Mouse (Mus musculus) liver, embryonic 14.5 days (tissue): ENCODE measurements at regions not wholly inside any gene's neighbourhood (a gene's known extent, or its start where the extent isn't known, plus 50 kb on each side); places are given as distances from the start of the nearest gene placed in this dataset.

Experiments
- ATAC-seq: fragments of 200-750 bp; cut with Nextera tagmentation; 2 replicates; pipeline ENCODE4 v1.8.0; 2017; ENCODE audit warnings: moderate number of reproducible peaks, mild to moderate bottlenecking, moderate library complexity; ENCODE audit not compliant: insufficient read depth
- DNase-seq, 3 experiments: peaks; one replicate each; pipeline ENCODE4 v3.0.0-alpha.2; 2012 to 2013; ENCODE audit warnings: low read depth in 3 of 3, low spot score in 3 of 3
- H3K27ac ChIP-seq: fragments of 300-500 bp; sonication (generic); 2 replicates; pipeline ENCODE4 v1.5.1; 2014; ENCODE audit warnings: moderate library complexity, mild to moderate bottlenecking, control low read depth, inconsistent platforms
- H3K27me3 ChIP-seq: fragments of 300-500 bp; sonication (generic); 2 replicates; pipeline ENCODE4 v1.6.1; 2014; ENCODE audit warnings: mild to moderate bottlenecking, low read length, moderate library complexity; ENCODE audit not compliant: control insufficient read depth, insufficient read depth
- H3K36me3 ChIP-seq: fragments of 300-500 bp; sonication (generic); replicated peaks from 2 replicates; pipeline ENCODE4 v1.6.1; 2014; ENCODE audit warnings: low read depth; ENCODE audit not compliant: control insufficient read depth, insufficient read depth
- H3K4me1 ChIP-seq, 2 experiments: fragments of 200-500 bp in 1 of 2; fragments of 300-500 bp in 1 of 2; sonication (generic) in 1 of 2; replicated peaks; 2 replicates each; pipeline ENCODE4 v1.6.1; 2012 to 2014; ENCODE audit warnings: antibody characterized with exemption in 1 of 2, inconsistent platforms in 1 of 2, low read length in 1 of 2; ENCODE audit not compliant: control insufficient read depth in 2 of 2, insufficient read depth in 2 of 2
- H3K4me2 ChIP-seq: fragments of 300-500 bp; sonication (generic); 2 replicates; pipeline ENCODE4 v1.6.1; 2014; ENCODE audit warnings: low read depth, mild to moderate bottlenecking, control low read depth, moderate library complexity
- H3K4me3 ChIP-seq, 2 experiments: fragments of 200-500 bp in 1 of 2; fragments of 300-500 bp in 1 of 2; sonication (generic) in 1 of 2; 2 replicates each; pipeline ENCODE4 v1.5.1; 2012 to 2014; ENCODE audit warnings: low read depth in 2 of 2, low read length in 2 of 2, mild to moderate bottlenecking in 2 of 2, control low read depth in 1 of 2, inconsistent platforms in 1 of 2, moderate library complexity in 1 of 2; ENCODE audit not compliant: insufficient read depth in 1 of 2
- H3K9ac ChIP-seq: fragments of 300-500 bp; sonication (generic); replicated peaks from 2 replicates; pipeline ENCODE4 v1.6.1; 2014; ENCODE audit warnings: mild to moderate bottlenecking, control low read depth, moderate library complexity
- H3K9me3 ChIP-seq: fragments of 300-500 bp; sonication (generic); 2 replicates; pipeline ENCODE4 v1.6.1; 2016; ENCODE audit warnings: low read length, mixed read lengths; ENCODE audit not compliant: control insufficient read depth
- CTCF ChIP-seq: IDR thresholded peaks from 2 replicates; pipeline ENCODE4 v1.5.1; 2016; ENCODE audit warnings: antibody characterized with exemption, low read depth, control low read depth
- EP300 ChIP-seq: IDR thresholded peaks from 2 replicates; pipeline ENCODE4 v1.6.1; 2016; ENCODE audit warnings: antibody characterized with exemption, low read depth
- WGBS: fragments of 180-500 bp; shearing (Covaris S2); extraction: QIAGEN DNeasy Blood & Tissue Kit; methylation state at CpG from one replicate; pipeline ENCODE4 v1.1.7; 2014; ENCODE audit not compliant: insufficient replicate concordance; 5-methylcytosine and 5-hydroxymethylcytosine counted together

GRCm38 (mm10) chr1:81675576-81676342, 557.2 kb upstream of the Gm9747 start:
- 46% methylated on average over 5 of the region's 5 CpGs for whole genome bisulfite sequencing
- Histone ChIP-seq H3K4me3 (no peak overlapping the region), H3K9ac (no peak overlapping the region), H3K4me1 (no peaks in the 10 kb centered on the region), H3K27ac (no peak overlapping the region), H3K36me3 (no peaks in the 10 kb centered on the region), H3K4me2 (no peak overlapping the region), H3K9me3 (no peaks in the 10 kb centered on the region), H3K27me3 (no peaks in the 10 kb centered on the region)
- DNase-seq (no peak), ATAC-seq (no peak)
- TF ChIP-seq EP300 (no peak), CTCF (no peak)

GRCm38 (mm10) chr1:81677768-81678400, 555.0 kb upstream of the Gm9747 start:
- no peak for ATAC-seq
- no peak for TF ChIP-seq EP300
- no peak for TF ChIP-seq CTCF
- H3K27me3 ChIP-seq = no peaks in the 10 kb centered on the region
- H3K9ac ChIP-seq = no peak overlapping the region
- H3K4me3 ChIP-seq = no peak overlapping the region
- H3K4me1 ChIP-seq = no peaks in the 10 kb centered on the region
- no peak for DNase-seq
- WGBS = 52% methylated on average over 1 of the region's 1 CpGs
- no peak overlapping the region for H3K27ac ChIP-seq
- no peak overlapping the region for H3K4me2 ChIP-seq
- no peaks in the 10 kb centered on the region for H3K9me3 ChIP-seq
- H3K36me3 ChIP-seq = no peaks in the 10 kb centered on the region

- Histone ChIP-seq H3K9me3 (no peaks in the 10 kb centered on the region), H3K4me1 (no peaks in the 10 kb centered on the region), H3K27me3 (no peaks in the 10 kb centered on the region), H3K27ac (no peak overlapping the region), H3K9ac (no peak overlapping the region), H3K4me2 (no peak overlapping the region), H3K36me3 (no peaks in the 10 kb centered on the region), H3K4me3 (no peak overlapping the region)
- no peak for ATAC-seq
- no peak for DNase-seq
- TF ChIP-seq CTCF (no peak), EP300 (no peak)
Measured at GRCm38 (mm10) chr1:81696129-81696528, 536.8 kb upstream of the Gm9747 start.

GRCm38 (mm10) chr1:81709169-81709568, 523.7 kb upstream of the Gm9747 start:
- no peak for ATAC-seq
- no peak overlapping the region for H3K4me2 ChIP-seq
- no peak overlapping the region for H3K9ac ChIP-seq

GRCm38 (mm10) chr1:81717091-81717490, 515.8 kb upstream of the Gm9747 start:
- Histone ChIP-seq H3K36me3 (no peaks in the 10 kb centered on the region), H3K27me3 (no peaks in the 10 kb centered on the region), H3K9me3 (no peaks in the 10 kb centered on the region), H3K27ac (no peak overlapping the region), H3K4me2 (no peak overlapping the region), H3K4me1 (no peaks in the 10 kb centered on the region), H3K9ac (no peak overlapping the region), H3K4me3 (no peak overlapping the region)
- DNase-seq = no peak
- TF ChIP-seq CTCF = no peak
- TF ChIP-seq EP300 = no peak
- ATAC-seq = no peak
- 48% methylated on average over 6 of the region's 6 CpGs for WGBS

More at GRCm38 (mm10) chr1:81709169-81709568, 523.7 kb upstream of the Gm9747 start:
- no peaks in the 10 kb centered on the region for H3K9me3 ChIP-seq
- no peaks in the 10 kb centered on the region for H3K4me1 ChIP-seq
- H3K27me3 ChIP-seq = no peaks in the 10 kb centered on the region
- 57% methylated on average over 4 of the region's 4 CpGs for WGBS
- DNase-seq = no peak
- H3K27ac ChIP-seq = no peak overlapping the region
- TF ChIP-seq EP300 (no peak), CTCF (no peak)
- no peaks in the 10 kb centered on the region for H3K36me3 ChIP-seq
- H3K4me3 ChIP-seq = no peak overlapping the region
